Mouse (Mus musculus): Measurements from ENCODE around the gene Ccdc51.

Gene Ccdc51

DNA sequence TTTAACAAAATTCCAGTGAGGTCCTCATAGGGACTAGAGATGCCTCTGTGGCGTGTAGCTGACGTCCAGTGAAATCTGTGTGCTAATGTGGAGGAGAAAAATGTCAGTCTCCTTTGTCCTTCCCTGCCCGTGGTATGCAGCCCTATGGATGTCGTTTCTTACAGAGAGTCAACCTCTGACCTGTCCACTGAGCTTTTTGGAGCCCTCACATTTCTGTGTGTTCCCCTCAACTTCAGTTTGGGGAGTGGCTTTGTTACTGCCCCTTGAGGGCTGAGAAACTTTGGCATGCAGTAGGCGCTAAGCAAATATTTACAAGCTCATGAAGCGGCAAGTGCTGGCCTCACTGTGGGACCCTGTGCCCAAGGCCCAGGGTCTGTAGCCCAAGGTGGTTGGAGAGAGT is 15.0 kb downstream of the Ccdc51 start:
- no peak for DNase-seq (ENCODE audit: low spot score)

DNA sequence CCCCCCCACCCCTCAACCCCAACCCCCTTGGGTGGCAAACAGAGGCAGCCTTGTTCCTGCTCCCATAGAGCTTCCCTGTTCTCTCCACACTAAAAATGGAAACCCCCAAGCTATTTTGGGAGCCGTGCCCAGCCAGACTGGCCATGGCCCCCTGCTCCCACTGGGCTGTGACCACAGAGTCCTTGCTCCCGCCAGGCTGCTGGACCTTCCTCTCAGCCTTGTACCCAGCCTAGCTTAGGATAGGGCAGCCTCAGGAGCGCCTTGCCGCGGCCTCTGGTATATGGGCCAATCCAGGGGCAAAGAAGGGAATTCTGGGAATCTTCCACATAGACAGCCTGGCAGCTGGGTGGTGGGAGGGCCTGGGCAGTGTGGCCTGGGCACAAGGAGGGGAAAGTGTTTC is 15.5 kb downstream of the Ccdc51 start:
- no peak for DNase-seq (ENCODE audit: low spot score)

DNA sequence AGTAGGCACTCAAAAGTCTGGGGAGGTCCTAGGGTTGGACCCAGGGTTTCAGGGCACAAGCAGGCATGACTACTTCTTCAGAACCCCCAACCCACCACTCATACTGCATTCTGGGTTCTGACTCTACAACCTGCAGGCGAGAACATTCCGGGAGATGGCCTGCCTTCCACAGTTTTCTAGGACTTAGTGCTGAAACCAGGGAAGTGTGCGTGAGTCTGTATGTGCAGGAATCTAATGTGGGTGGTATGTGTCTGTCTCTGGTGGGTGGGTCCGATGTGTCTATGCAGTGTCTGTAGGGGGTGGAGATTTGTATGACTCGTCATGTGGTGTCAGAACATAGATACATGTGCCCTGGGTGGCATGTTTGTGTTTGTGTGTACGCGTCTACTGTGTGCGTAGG is 16.1 kb downstream of the Ccdc51 start:
- DNase-seq (ENCODE audit: low spot score): no peak

DNA sequence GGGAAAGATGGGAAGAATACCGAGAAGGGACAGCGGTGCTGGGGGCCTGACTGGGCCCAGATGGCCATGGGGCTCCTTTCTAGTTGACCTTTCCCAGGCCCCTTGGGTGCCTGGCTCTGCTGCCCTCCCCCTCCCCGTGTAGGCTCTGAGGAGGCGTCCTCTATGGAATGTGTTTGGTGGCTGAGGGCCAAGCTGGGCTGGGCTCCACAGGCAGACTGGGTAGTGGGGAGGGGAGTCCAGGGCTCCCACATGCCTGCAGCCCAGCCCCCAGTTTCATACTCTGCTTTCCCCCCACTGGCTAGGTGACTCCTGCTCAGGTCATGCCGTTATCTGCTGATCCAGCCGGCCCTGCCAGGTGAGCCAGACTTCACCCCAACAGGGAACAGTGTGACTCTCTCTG is 16.7 kb downstream of the Ccdc51 start:
- peak; percentile 47 for DNase-seq (ENCODE audit: low spot score)

DNA sequence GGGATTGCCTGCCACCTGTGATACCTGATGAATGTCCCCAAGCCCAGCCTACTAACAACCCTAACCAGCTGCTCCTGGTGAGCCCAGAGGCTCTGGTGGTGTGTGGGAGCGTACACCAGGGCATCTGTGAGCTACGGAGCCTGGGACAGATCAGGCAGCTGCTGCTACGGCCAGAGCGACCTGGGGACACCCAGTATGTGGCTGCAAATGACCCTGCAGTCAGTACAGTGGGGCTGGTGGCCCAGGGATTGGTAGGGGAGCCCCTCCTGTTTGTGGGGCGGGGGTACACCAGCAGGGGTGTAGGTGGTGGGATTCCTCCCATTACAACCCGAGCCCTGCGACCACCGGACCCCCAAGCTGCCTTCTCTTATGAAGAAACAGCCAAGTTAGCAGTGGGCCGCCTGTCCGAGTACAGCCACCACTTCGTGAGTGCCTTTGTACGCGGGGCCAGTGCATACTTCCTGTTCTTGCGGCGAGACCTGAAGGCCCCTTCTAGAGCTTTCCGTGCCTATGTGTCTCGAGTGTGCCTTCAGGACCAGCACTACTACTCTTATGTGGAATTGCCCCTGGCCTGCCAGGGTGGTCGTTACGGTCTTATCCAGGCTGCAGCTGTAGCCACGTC is 18.1 kb downstream of the Ccdc51 start:
- no peak for DNase-seq (ENCODE audit: low spot score)

DNA sequence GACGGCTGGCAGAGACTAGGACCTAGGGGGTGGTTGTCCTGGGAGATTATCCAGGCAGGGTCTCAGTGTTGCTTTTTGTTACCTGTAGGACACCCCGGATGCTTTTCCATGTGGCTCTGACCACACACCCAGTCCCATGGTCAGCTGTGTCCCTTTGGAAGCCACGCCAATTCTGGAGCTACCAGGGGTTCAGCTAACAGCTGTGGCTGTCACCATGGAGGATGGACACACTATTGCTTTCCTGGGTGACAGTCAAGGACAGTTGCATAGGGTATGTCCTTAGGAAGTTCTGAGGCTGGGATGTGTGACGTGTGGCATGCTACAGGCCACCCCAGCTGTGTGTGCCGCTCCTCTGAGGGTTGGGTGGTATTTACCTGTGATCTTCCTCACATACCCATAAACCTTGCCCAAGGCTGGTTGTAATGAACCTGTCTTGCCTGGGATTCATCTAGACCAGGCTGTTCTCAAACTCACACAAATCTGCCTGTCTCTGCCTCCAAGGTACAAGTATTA is 19.7 kb downstream of the Ccdc51 start:
- DNase-seq (ENCODE audit: low spot score): no peak

DNA sequence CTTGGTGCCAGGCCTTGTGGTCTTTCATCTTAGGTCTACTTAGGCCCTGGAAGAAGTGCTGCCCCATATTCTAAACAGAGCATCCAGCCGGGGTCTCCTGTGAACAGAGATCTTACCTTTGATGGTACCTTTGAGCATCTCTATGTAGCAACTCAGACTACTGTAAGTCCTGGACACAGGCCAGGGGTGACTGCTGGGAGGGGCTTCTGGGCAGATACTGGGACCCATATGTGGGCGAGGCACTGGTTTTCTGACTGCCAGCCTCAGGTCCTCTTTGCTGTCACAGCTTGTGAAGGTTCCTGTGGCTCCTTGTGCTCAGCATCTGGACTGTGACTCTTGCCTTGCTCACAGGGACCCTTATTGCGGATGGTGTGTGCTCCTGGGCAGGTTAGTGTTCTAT is 20.2 kb downstream of the Ccdc51 start:
- DNase-seq (ENCODE audit: low spot score): no peak

DNA sequence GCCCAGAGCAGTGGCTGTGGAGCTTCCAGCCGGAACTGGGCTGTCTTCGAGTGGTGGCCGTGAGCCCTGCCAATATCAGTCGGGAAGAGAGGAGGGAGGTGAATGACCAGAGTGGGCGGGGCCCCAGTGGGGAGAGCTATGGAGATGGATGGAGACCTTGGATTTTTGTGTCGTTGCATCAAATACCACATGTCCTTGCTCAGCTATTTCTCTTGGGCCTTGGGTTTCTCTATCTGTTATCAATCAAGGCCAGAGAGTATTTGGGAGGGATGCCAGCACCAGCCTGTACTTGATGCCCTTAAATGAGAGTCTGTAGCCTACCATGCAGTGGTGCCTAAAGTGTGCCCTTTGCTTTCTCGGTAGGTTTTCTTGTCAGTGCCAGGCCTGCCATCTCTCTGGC is 21.0 kb downstream of the Ccdc51 start:
- DNase-seq (ENCODE audit: low spot score): no peak

DNA sequence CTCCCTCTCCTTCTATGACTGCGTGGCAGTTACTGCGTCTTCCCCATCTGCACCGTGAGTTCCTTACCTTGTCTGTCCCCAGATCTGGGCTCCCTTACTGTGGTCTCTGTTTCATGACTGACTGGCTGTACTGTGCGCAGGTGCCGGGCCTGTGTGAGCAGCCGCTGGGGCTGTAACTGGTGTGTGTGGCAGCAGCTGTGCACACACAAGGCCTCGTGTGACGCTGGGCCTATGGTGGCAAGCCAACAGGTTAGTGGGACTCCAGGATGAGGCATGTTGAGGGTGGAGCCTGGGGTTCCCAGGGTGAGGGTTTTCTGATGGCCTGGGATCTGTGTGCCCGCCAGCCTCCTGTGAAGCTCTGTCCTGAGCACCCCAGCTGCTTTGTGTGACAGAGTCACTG is 21.8 kb downstream of the Ccdc51 start:
- DNase-seq (ENCODE audit: low spot score): no peak

DNA sequence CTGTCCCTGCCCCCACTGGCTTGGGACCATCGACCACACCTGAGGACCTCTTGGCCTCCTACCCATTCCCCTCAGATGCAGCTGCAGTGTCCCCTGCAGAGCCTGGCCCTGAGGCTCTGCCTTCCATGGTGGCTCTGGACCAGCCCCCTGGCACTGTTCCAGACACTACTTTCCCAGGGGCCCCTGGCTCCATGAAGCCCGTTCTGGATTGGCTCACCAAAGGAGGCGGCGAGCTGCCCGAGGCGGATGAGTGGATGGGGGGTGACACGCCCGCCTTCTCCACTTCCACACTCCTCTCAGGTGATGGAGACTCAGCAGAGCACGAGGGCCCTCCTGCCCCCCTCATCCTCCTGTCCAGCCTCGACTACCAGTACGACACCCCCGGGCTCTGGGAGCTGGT is 22.7 kb downstream of the Ccdc51 start:
- DNase-seq (ENCODE audit: low spot score): no peak

DNA sequence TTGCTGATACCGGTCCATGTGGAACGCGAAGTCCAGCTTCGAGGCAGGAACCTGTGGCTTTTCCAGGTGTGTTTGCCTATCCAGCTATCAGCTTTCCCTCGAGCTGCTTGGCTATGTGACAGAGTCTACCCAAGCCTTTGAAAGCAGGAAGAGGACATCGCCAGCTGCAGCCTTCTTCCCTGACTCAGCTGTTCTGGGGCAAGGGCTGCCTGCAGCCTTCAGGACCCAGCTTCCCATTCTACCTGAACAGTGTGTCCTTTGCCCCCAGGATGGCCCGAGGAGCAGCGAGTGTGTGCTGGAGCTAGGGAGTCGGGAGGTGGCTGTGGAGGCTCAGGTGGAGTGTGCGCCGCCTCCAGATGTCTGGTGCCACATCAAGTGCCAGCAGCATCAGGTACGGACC is 23.4 kb downstream of the Ccdc51 start:
- no peak for DNase-seq (ENCODE audit: low spot score)

DNA sequence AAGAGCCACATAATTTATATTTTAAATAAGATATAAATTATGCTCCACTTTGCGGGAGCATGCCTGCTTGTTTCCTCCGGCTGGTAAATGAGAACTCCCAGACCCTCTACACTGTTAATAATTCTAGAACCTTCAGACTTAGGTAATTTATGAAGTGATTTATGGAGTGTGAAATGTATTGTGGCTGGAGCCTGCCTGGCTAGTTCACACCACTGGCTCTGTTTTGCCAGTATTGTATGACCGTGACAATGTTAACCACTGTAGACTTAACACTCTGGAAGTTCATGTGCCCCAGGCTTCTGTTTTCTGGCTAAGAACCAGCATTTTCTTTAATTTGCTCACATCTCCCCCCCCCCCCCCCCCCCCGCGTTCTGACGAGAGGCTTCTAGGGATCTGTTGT is 25.0 kb downstream of the Ccdc51 start:
- DNase-seq (ENCODE audit: low spot score): no peak

DNA sequence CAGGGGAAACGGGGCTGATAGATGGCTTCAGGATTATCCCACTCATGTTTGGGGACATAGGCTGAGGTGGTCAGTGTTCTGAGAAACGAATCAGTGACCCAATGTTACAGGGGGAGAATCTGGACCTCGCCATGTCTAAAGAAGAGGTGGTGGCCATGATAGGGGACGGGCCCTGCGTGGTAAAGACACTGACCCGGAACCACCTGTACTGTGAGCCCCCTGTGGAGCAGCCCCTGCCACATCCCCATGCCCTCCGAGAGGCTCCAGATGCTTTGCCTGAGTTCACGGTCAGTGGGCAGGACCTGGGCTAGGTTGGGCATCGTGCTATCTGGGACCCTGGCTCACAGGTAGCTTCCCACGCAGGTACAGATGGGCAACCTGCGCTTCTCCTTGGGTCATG is 27.9 kb downstream of the Ccdc51 start:
- DNase-seq (ENCODE audit: low spot score): no peak

DNA sequence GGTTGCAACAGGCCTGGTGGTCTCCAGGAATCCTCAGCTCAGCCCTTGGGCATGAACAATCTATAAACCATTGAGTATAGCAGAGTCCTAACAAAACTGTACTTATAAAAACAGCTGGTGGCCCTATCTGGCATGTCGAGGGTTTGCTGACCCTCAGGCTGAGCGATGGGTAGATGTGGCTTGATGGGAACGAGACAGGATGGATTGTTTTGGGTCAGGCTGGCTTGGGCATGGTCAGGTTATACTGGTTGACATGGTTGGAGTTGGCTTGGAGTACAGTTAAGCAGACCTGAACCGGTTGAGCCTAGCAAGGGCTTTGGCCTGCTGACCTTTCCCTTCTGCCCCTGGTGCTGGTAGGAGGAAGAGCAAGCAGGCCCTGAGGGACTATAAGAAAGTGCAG is 28.8 kb downstream of the Ccdc51 start:
- DNase-seq (ENCODE audit: low spot score): no peak

DNA sequence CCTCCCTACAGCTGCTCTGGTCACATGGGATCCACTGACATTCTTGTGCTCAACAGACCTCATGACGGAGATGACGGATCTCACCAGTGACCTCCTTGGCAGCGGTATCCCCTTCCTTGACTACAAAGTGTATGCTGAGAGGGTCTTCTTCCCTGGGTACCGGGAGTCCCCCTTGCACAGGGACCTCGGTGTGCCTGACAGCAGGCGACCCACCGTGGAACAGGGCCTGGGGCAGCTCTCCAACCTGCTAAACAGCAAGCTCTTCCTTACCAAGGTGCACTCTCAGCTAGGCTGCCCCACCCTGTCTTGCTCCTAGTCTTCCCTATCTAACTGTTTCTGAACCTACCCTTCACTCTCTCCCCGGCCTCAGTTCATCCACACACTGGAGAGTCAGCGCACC is 29.3 kb downstream of the Ccdc51 start:
- DNase-seq (ENCODE audit: low spot score): no peak

DNA sequence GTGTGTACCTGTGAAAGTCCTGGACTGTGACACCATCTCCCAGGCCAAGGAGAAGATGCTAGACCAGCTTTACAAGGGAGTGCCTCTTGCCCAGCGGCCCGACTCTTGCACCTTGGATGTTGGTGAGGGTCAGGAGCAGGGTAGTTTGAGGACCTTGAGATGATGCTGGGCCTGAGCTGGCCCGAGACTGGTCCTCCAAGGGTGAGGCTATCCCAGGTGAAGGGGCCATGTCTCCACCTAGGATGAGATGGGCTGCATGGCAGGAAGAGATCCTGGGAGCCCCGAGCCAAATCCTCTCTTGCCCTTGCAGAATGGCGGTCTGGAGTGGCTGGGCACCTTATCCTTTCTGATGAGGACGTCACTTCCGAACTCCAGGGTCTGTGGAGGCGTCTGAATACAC is 31.0 kb downstream of the Ccdc51 start:
- DNase-seq (ENCODE audit: low spot score): no peak

DNA sequence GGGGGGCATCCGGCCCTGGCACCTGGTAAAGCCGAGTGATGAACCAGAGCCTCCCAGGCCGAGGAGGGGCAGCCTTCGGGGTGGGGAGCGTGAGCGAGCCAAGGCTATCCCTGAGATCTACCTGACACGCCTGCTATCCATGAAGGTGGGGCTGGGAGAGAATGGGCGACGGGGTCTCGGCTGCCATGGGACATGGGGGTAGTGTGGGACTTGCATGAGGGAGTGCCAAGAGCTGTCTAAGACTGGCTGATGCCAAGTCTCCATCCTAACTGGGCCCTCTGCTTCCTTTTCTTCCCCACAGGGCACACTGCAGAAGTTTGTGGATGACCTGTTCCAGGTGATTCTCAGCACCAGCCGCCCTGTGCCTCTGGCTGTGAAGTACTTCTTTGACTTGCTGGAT is 32.0 kb downstream of the Ccdc51 start:
- no peak for DNase-seq (ENCODE audit: low spot score)

DNA sequence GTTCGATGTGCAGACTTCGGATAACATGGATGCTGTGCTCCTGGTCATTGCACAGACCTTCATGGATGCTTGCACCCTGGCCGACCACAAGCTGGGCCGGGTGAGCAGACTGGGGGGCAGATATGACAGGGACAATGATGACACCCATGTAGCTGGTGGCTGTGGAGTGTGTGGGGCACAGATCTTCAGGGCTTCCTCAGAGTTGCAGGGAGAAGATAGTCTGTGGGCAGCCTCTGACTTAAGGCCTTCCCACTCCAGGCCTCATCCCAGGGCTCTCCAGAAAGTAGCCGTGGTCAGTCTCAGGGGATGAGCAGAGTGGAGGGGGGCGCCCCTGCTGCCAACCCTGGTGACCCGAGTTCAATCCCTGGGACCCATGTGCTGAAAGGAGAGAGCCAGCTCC is 32.6 kb downstream of the Ccdc51 start:
- DNase-seq (ENCODE audit: low spot score): no peak

DNA sequence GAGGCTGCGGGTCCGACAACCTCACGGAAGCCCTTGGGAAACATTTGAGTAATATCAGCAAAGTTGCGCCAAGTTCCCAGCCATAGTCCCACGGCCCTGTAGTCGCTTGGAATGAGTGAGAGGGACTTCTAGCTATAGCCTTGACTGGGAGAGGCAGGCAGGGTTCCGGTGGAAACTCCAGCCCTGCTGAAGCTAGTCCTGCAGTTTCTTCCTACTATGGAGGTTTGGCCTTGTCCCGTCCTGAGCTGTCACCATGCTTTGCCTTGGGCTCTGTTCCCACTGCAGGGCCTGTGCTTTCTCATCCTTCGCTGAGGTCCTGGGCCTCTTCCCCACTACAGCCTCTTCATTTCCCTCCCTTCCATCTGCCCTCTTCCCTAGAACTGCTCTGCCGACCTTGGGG is 33.9 kb downstream of the Ccdc51 start:
- DNase-seq (ENCODE audit: low spot score): no peak

DNA sequence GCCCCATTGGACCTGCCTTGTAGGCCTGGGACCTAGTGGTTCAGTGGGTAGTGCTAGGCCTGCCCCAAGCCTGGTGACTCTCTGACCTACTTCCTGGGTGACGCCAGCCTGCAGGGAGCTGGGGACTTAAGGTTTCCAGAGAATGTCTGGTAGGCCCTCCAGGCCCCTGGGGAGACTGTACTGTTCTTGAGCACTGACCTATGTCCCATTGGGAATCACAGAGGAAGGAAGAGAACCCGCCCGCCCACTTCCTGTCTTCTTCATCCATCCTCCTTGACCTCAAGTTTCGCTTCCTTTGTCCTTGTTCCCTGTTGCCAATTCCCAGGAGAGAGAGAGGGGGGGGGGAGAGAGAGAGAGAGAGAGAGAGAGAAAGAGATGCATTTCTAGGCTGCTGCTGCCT is 35.8 kb downstream of the Ccdc51 start:
- no peak for DNase-seq (ENCODE audit: low spot score)

DNA sequence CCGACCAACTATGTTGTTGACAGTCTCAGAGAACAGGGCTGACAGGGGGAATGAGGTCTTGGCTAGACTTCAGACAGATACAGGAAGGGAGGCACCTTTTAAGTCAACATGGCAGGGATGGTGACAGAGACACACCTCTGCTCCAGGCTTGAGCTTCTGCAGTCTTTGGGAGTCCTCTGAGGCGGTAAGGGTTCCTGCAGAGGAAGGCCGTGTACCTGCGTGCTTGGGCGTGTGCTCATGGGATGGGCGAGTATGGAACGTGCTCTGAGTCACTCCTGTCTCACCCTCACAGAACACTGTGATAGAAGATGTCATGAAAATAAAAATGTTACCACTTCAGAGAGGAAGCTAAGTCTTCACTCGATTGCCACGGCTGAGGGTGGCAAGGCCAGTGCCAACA is 37.3 kb downstream of the Ccdc51 start:
- no peak for DNase-seq (ENCODE audit: low spot score)

DNA sequence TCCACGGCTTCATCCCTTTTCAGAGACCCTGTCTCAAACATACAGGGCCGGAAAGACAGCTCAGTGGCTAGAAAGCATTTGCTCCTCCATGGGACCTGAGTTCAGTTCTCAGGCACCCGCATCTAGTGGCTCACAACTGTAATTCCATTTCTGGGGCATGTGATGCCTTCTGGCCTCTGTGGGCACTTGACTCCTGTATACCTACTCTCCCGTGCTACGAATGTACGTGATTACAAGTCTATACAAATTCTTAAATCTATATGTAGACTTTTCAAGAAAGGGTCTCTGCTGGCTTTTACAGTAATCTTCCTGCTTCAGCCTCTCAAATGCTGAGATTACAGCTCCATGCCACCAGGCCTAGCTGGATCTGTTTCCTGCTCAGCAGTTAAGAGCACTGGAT is 38.7 kb downstream of the Ccdc51 start:
- no peak for DNase-seq (ENCODE audit: low spot score)

DNA sequence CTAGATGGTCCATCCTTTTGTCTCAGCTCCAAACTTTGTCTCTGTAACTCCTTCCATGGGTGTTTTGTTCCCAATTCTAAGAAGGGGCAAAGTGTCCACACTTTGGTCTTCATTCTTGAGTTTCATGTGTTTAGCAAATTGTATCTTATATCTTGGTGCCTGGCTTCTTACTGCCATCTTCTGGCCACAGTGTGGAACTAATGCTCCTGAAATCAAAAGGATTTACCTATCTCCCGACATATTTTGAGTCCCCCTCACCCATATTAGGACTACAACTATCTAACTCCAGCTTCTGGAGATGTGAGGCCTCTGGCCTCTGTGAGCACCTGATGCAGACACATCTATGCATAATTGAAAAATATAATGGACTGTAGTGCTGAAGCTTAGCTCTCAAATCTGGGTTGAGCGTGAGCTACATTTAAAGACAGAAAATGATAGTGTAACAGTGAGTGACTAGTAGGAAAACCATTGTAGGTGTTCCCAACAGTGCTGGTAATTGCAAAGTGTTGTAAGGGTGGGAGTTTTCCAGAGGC is 40.3 kb downstream of the Ccdc51 start:
- no peak for DNase-seq (ENCODE audit: low spot score)

DNA sequence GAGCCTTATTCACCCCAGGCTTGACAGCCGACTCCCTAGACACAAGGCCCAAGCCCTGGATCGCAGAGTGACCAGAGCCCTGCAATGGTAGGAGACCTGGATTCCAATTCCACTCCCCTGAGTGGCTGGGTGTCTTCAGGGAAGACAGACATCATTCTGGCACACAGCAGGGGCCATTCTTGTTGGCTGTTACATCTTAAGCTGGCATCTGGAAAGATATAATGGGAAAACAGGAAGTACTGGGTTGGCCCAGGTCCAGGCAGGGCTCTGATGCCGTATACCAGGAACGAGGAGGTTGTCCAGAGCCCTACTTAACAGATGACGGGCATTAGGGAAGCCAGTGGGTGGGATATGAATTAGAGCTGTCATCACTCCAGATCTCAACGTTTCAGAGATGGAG is 41.0 kb downstream of the Ccdc51 start:
- no peak for DNase-seq (ENCODE audit: low spot score)

DNA sequence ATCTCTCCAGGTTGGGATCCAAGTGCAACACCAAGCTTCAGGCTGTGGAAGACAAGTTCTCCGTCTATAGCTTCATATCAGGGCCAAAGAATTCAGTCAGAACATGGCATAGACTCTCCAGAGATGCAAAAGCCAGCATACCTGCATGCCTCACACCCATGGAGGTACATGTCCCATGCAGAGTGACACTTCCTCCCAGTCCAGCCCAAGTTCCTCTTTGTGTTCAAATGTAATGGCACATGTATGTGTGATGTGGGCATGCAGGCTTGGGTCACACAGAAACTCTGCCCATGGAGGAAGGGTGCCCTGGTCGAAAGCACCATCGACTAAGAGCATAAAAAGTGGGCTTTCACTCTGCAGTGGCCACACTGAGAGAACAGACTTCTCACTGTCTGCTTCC is 41.9 kb downstream of the Ccdc51 start:
- no peak for DNase-seq (ENCODE audit: low spot score)
